Mouse (Mus musculus) adrenal gland, postnatal 14 days (tissue): Measurements from ENCODE around the gene Limk2. TPM values are rescaled to one million over a fixed set of nuclear protein-coding genes. Genes with fewer than 3 reads are reported as not detected.
A peak's percentile ranks its signal among the peaks of the same experiment; 100 is the strongest.

ENCODE experiments used
- DNase-seq: peaks from one replicate; pipeline ENCODE4 v3.0.0; 2021; ENCODE audit warnings: mixed read lengths
- total RNA-seq: library from RNA; stranded (reverse); gene quantifications from 2 replicates; pipeline ENCODE4 v1.2.3, GENCODE M21; 2021

Limk2 gene
- total RNA-seq, 1 experiment from 2014 or later, result 21.4 TPM

DNA sequence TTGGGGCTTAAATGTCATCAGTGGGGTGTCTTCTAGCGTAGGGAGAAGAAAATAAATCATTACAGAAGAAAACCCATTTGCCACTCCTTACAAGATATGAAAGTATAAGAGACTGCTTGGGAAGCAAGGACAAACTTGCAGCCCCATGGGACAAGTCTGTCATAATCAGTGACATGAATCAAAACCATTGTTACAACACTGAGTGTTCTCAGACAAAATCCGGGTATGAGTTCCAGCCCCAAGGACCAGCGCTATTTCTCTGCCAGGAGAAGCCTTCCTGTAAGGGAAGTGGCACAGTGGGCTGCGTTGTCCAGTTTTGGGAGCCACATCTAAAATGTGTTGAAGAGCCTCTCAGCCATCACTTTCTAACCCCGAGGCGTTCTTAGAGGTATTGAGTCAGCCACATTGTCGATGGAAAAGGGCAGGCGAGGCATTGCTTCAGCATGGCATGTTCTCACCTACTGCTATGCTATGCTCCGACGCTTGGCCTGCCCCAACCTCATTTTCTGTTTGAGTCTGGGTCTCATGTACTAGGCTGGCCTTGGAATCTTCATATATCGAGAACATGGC lies 74.8 kb downstream of the Limk2 start:
- DNase-seq, result peak; percentile 67

DNA sequence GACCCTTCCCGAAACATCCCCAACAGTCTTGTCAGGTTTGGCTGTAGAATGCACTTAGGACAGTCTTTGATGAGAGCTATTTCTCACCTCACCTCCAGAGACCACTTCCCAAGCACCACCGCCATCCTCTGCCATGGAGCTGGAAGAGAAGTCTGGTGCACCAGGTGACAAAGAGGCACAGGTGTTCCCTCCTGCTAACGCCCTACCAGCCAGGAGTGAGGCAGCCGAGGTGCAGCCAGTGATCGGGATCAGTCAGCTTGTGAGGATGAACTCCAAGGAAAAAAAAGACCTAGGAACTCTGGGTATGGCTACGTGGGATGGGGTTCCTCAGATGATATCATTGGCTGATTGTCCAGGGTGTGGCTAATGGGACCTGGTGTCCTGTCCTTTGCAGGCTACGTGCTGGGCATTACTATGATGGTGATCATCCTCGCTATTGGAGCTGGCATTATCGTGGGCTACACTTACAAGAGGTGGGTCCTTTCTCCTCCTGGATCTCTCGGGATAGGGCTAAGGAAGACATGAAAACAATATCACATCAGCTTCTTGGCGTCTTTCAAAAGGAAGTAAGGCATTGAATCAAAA lies 75.8 kb downstream of the Limk2 start:
- no peak for DNase-seq

GRCm38 (mm10) chr11:3331756-3332642 lies 77.0 kb downstream of the Limk2 start:
- DNase-seq, result peak; percentile 96

DNA sequence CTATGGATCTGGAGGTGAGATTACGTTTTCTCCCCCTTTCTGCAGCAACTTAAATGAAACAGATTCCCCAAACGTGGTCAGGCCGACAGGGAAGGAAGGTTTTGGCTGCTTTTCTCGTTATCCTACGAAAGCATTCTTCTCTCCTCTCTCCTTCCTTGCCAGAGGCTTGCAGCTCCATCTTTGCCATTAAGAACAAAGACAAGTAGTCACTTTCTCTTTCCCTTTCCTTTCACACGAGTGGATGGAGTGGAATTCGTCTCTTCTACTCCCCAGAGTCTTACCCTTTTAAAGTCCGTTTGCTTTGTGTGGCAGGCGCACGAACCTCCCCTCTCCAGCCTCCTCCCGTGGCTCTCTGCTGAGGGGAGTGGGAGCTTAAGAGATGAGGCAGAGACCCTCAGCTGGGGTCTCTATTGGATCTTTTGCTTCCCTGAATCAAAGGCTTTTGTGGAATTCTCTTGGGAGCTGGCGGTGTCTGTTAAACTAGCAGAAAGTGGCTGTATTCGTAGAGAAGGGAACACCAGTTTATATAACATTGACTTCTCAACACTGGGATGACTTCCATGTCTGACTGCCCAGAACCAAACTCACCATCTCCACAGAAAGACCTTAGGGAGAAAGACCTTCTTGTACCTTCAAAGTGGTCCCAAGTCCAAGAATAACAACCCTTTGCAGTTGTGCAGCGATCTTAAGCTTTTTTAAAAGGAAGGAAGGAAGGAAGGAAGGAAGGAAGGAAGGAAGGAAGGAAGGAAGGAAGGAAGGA lies 77.8 kb downstream of the Limk2 start:
- DNase-seq, result no peak

- DNase-seq, result peak; percentile 91
Measured at GRCm38 (mm10) chr11:3330566-3330965, 78.4 kb downstream of the Limk2 start.

GRCm38 (mm10) chr11:3329891-3330451 lies 79.0 kb downstream of the Limk2 start, which contains the start of gene Pik3ip1:
TSS of gene Pik3ip1 (plus strand) at chr11:3330401.
- DNase-seq, result no peak

- DNase-seq, result peak; percentile 36
Measured at GRCm38 (mm10) chr11:3328806-3329775, 79.9 kb downstream of the Limk2 start.

DNA sequence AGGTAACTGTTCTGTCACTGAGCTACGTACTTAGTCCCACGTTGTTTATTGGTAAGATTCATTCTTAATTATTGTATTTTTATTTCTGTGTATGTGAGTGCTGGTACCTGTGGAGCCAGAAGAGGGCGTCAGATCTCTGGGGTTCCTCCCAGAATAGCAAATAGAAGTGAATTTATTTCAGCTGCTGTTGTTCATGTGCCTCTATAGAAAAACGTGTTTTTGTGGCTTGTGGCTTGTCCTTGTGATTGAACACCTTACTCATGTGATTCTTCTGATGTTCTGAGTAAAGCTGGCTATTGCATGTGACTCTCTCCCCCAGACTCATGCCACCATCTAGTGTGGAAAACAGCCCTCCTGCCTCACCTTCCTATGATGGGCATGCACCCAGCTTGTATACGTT lies 80.7 kb downstream of the Limk2 start:
- no peak for DNase-seq

GRCm38 (mm10) chr11:3318286-3318685 lies 90.7 kb downstream of the Limk2 start:
- no peak for DNase-seq

DNA sequence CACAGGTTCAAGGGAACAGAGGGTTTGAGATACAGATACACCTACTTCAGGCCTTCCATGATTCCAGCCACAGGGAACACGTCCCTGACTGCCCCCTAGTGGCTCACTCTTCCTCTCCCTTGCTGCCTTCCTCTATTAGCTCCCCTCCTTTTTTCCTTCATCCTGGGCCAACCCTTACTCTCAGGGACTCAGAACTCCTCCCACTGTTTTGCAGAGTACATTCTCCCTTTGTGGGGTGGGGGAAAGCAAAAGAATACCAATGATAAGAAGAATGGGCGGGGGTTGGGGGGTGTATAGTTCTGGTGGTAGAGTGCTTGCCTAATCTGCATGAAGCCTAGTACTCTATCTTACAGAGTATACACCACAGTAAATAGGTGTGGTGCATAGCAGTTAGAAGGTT lies 94.8 kb downstream of the Limk2 start:
- DNase-seq, result peak; percentile 86

DNA sequence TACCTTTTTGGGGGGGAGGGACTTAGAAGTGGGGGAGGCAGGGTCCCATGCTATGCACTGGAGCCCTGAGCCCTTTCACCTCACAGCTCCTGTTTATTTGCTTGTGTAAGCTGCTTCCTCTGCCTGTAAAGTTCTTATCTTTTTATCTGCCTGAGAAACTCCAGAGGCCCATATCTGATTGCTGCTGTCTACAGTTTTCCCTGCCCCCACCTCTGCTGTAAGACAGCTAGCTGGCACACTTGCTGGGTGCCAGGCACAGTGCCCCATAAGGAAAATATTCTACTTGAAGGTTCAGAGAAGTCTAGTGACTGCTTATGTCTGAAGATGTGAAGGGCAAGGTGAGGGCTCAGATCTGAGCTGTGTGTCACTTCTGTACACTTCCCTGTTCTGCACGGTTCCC lies 95.7 kb downstream of the Limk2 start:
- no peak for DNase-seq

- DNase-seq, result no peak
Measured at GRCm38 (mm10) chr11:3311586-3312347, 97.2 kb downstream of the Limk2 start.

DNA sequence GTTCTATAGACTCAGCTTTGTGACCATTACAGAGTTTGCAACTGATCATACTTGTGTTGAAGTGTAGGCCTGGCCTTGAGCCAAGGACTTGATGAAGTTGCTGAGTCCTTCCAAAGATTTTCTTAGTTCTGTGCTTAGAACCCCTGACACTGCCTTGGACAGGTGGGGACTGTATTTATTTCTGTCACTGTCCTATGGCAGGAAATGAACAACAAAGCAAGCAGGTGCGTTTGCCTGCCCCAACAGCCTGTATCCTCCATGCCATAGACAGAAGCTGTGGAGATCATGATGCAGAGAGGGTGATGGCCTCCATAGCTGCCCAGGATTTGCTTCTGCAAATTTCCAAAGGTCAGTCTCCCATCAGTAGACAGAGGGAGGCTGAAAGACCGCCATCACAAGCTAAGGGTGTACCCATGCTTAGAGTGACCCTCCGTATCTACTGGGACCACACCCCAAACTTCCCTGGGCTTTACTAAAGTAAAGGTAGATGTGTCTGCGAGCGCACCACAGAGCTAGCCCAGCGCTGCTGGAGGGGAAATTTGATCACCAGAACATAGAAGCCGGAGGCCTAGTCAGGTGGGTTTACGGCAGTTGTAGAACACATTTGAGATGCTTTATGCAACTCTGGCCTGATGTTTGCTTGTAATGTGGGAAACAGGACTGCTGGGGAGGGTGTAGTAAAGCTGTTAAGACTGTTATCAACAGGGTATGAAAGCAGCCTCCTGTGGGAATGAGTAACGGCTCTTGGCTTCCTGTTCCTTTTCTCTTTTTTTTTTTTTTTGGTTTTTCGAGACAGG lies 98.0 kb downstream of the Limk2 start:
- no peak for DNase-seq

GRCm38 (mm10) chr11:3309884-3310283 lies 99.1 kb downstream of the Limk2 start:
- DNase-seq, result no peak

GRCm38 (mm10) chr11:3307875-3308274 lies 101.1 kb downstream of the Limk2 start:
- DNase-seq, result no peak

- DNase-seq, result peak; percentile 34
Measured at GRCm38 (mm10) chr11:3305821-3306220, 103.2 kb downstream of the Limk2 start.

DNA sequence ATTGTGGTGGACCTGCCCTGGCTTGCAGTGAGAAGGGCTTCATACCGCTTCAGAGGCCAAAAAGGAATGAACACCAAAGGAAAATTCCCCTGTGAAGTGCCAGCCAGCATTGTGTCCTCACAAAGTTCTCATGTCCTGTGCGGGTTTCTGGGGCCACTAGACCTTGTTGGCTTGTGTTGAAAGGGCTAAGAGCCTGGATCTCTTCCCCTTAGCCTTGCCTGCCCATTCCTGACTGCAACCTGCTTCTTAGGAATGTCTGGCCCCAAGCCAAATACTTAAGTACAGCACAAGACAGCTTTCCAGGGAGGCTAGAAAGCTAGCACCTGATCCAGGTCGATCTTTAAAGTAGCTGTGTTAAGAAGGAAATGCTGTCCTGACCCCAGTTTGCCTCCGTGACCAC lies 106.2 kb downstream of the Limk2 start:
- DNase-seq, result peak; percentile 42

DNA sequence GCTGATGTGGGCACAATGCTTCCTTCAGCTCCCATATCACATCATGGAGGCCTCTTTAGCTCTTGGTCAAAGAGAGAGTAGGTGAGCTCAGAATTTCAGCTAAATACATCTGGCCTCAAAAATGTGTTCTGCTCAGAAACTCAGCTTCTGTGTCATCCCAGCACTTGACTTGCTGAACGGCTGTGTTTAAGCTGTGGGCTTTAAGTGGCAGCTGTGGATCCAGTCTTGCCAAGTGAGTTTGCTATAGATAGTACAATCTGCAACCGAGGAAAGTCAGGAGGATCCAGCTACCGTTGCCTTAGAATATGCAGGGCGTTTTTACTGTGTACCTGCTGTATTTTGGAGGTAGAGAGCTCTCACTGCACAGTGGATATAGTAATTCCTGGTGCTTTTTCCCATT lies 106.6 kb downstream of the Limk2 start:
- DNase-seq, result no peak

GRCm38 (mm10) chr11:3301075-3301474 lies 107.9 kb downstream of the Limk2 start:
- DNase-seq, result no peak
